Mouse (Mus musculus) lung, embryonic 15.5 days (tissue): ENCODE measurements at regions not wholly inside any gene's neighbourhood (a gene's known extent, or its start where the extent isn't known, plus 50 kb on each side); places are given as distances from the start of the nearest gene placed in this dataset.

ENCODE experiments used
- ATAC-seq: fragments of 200-750 bp; cut with Nextera tagmentation; 2 replicates; pipeline ENCODE4 v1.8.0; 2017; ENCODE audit warnings: moderate number of reproducible peaks, borderline replicate concordance; ENCODE audit not compliant: low FRiP score, low TSS enrichment; ENCODE audit errors: extremely low read depth
- H3K27ac ChIP-seq: fragments of 300-500 bp; sonication (generic); 2 replicates; pipeline ENCODE4 v1.5.1; 2015; ENCODE audit warnings: moderate library complexity, mild to moderate bottlenecking, inconsistent platforms
- H3K27me3 ChIP-seq: fragments of 300-500 bp; sonication (generic); 2 replicates; pipeline ENCODE4 v1.6.1; 2015; ENCODE audit warnings: inconsistent platforms
- H3K36me3 ChIP-seq: fragments of 300-500 bp; sonication (generic); 2 replicates; pipeline ENCODE4 v1.6.1; 2015; ENCODE audit warnings: inconsistent platforms
- H3K4me1 ChIP-seq: fragments of 300-500 bp; sonication (generic); 2 replicates; pipeline ENCODE4 v1.6.1; 2015; ENCODE audit warnings: inconsistent platforms
- H3K4me2 ChIP-seq: fragments of 300-500 bp; sonication (generic); 2 replicates; pipeline ENCODE4 v1.6.1; 2015; ENCODE audit warnings: inconsistent platforms, mild to moderate bottlenecking, moderate library complexity
- H3K4me3 ChIP-seq: fragments of 300-500 bp; sonication (generic); 2 replicates; pipeline ENCODE4 v1.5.1; 2015; ENCODE audit warnings: mild to moderate bottlenecking, inconsistent platforms
- H3K9ac ChIP-seq: fragments of 300-500 bp; sonication (generic); 2 replicates; pipeline ENCODE4 v1.6.1; 2015; ENCODE audit warnings: inconsistent platforms
- H3K9me3 ChIP-seq: fragments of 300-500 bp; sonication (generic); 2 replicates; pipeline ENCODE4 v1.6.1; 2016; ENCODE audit warnings: inconsistent platforms
- WGBS: fragments of 180-500 bp; shearing (Covaris S2); methylation state at CpG from one replicate; pipeline ENCODE4 v1.1.7; 2015; 5-methylcytosine and 5-hydroxymethylcytosine counted together

DNA sequence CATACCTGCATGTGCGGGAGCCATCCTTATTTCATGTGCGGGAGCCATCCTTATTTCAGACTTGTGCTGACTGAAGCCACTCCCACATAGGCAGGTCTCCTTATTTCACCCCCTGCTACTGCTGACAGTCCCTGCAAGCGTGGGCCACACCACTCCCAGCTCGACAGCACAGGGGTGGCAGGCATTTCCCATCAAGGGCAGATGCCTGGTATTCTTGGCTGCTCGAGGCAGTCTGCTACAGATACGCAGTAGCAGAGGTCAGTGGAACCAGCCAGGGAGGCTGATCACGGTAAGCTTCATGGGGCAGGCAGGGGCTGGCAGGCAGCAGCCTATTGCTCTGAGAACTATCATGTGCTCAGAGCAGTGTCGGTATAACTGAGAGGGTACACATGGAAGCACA lies 215.6 kb downstream of the Mroh4 start:
- no peaks in the 10 kb centered on the region for H3K4me1 ChIP-seq
- no peak overlapping the region for H3K27ac ChIP-seq
- H3K27me3 ChIP-seq: no peaks in the 10 kb centered on the region
- ATAC-seq: no peak
- H3K4me2 ChIP-seq: no peak overlapping the region
- no peak overlapping the region for H3K9ac ChIP-seq
- H3K36me3 ChIP-seq: no peaks in the 10 kb centered on the region
- H3K9me3 ChIP-seq: no peaks in the 10 kb centered on the region
- no peak overlapping the region for H3K4me3 ChIP-seq
- 67% methylated on average over 8 of the region's 8 CpGs for WGBS

DNA sequence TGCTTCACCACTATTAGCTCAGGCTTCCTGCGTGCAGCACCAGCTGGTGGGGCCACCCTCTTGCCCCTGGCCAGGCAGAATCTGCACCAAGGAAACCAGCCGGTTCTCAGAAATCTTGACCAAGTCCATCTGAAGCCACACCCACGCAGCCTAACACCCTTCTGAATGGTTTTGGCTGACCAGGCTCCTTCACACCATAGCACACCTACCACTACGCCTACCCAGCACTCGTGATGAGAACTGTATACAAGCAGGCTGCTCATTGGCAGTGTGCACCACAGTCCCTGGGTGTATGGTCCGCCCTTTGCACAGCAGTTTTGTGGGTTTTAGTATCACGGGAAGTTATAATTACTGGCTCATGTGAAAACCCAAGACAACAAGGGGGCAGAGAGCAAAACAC lies 217.5 kb downstream of the Mroh4 start:
- Histone ChIP-seq H3K4me2 (no peak overlapping the region), H3K4me3 (no peak overlapping the region)
- WGBS: 76% methylated on average over 7 of the region's 7 CpGs

DNA sequence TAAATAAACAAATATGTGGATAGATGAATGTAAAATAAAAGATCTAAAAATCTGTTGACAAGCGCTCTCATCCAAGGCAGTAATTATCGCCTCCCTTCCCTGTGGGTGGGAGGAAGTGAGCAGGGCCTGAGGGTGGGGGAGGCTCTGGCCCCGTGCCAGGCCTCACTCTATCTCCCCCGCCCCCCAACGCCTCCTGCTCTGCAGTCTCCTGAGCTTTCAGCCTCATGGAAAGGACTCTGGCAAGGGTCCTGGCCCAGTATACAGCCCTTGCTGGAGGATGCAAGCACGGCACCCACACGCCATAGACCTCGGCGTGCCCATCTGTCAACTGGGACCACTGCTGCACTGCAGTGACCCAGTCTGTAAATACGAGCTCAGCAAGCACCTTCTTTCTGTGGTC lies 222.9 kb downstream of the Mroh4 start:
- H3K36me3 ChIP-seq: no peaks in the 10 kb centered on the region
- H3K27ac ChIP-seq: no peak overlapping the region
- no peaks in the 10 kb centered on the region for H3K27me3 ChIP-seq
- peaks cover 9% of the 10 kb centered on the region; the same call in 1 of the 2 replicates for H3K4me1 ChIP-seq
- H3K9ac ChIP-seq: no peak overlapping the region
- no peak overlapping the region for H3K4me2 ChIP-seq
- ATAC-seq: no peak
- no peak overlapping the region for H3K4me3 ChIP-seq
- H3K9me3 ChIP-seq: no peaks in the 10 kb centered on the region
- 44% methylated on average over 10 of the region's 10 CpGs for WGBS

More for the DNA sequence above, 217.5 kb downstream of the Mroh4 start:
- no peaks in the 10 kb centered on the region for H3K36me3 ChIP-seq
- H3K4me1 ChIP-seq: 0 out of 2 replicates have a peak, but pooled peaks cover 2% of the 10 kb centered on the region
- no peak overlapping the region for H3K9ac ChIP-seq
- no peak overlapping the region for H3K27ac ChIP-seq
- H3K9me3 ChIP-seq: no peaks in the 10 kb centered on the region
- no peak for ATAC-seq
- no peaks in the 10 kb centered on the region for H3K27me3 ChIP-seq

DNA sequence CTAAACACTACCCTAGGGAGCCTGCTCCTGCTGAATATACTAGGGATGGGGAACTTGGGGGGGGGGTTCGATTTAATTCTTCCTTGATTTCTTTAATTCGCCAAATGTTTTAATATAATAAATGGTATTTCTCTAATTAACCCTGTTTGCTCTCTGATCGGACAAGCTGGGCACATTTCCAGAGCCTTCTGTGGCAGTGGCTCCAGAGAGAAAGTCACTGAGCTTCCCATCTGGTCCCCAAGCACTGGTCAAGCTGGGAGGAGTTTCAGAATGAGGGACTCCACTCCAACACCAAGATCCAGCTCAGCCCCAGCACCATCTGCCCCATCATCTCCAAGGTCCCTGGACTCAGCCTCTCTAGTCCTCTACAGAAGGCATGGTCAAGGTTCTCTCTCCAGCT lies 223.9 kb downstream of the Mroh4 start:
- ATAC-seq: no peak
- no peaks in the 10 kb centered on the region for H3K27me3 ChIP-seq
- no peaks in the 10 kb centered on the region for H3K9me3 ChIP-seq
- 81% methylated on average over 3 of the region's 3 CpGs for WGBS
- H3K4me2 ChIP-seq: no peak overlapping the region
- H3K36me3 ChIP-seq: no peaks in the 10 kb centered on the region
- H3K27ac ChIP-seq: no peak overlapping the region
- H3K4me1 ChIP-seq: peaks cover 9% of the 10 kb centered on the region; the same call in 1 of the 2 replicates
- no peak overlapping the region for H3K4me3 ChIP-seq
- no peak overlapping the region for H3K9ac ChIP-seq

DNA sequence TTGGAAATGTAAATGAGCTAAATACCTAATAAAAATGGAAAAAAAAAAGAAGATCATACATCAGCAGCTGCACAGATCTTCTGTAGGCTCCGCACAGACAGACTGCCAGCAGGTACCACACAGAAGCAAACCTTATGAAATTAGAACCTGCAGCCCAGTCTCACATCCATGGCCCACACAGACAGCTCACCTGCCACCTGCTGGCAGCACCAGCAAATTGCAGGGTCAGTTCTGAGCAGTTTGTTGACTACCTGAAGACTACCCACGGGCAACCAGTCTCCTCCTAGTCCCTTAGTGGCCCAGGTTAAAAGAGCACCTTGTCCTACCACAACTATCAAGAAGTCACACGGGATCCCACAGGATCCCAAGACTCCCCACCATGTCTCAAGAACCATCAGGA lies 225.1 kb downstream of the Mroh4 start:
- H3K9me3 ChIP-seq: no peaks in the 10 kb centered on the region
- H3K4me3 ChIP-seq: no peak overlapping the region
- peaks cover 9% of the 10 kb centered on the region; the same call in 1 of the 2 replicates for H3K4me1 ChIP-seq
- no peaks in the 10 kb centered on the region for H3K36me3 ChIP-seq
- H3K27ac ChIP-seq: no peak overlapping the region
- 68% methylated on average over 3 of the region's 3 CpGs for WGBS
- no peaks in the 10 kb centered on the region for H3K27me3 ChIP-seq
- ATAC-seq: no peak
- H3K9ac ChIP-seq: no peak overlapping the region
- no peak overlapping the region for H3K4me2 ChIP-seq

DNA sequence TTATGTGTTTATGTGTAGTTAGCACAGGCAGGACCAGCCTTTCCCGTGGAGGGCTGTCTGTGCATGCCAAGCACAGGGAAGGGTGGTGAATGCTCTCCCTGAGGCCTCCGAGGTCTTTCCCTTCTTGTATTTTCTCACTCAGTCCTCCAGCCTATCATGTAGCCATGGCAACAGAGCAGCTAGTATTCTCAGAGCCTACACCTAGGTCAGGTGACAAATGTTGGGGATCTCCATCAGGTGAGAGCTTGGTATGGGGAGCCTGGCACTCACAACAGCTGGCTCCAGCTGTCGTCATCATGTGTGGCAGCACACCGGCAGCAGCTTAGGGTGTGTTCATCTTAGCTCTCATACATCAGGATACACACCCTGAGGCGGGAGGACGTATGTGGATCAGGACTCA lies 231.3 kb downstream of the Mroh4 start:
- no peak for ATAC-seq
- no peaks in the 10 kb centered on the region for H3K9me3 ChIP-seq
- no peak overlapping the region for H3K9ac ChIP-seq
- no peak overlapping the region for H3K27ac ChIP-seq
- H3K27me3 ChIP-seq: no peaks in the 10 kb centered on the region
- H3K36me3 ChIP-seq: no peaks in the 10 kb centered on the region
- H3K4me3 ChIP-seq: no peak overlapping the region
- no peaks in the 10 kb centered on the region for H3K4me1 ChIP-seq
- no peak overlapping the region for H3K4me2 ChIP-seq
- 47% methylated on average over 6 of the region's 6 CpGs for WGBS

DNA sequence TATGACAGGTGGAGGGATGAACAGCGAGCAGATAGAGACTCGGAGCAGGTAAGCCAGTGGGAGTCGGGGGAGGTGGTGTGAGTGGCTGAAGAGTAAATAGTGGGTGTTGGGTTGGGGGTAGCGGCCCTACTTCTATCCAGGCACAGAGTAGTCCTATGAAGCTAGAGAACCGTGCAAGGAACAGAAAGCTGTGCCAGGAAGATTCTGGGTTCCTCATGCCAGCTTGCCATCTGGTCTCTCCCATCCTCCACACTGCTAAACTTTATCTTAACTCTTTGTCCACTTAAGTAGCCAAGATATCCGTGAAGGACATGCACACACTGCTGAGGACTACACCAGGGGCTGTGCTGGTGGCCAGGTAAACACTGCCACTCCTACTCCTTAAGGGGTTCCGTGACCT lies 234.9 kb downstream of the Mroh4 start:
- ATAC-seq: no peak
- no peak overlapping the region for H3K4me2 ChIP-seq
- 64% methylated on average over 7 of the region's 7 CpGs for WGBS
- no peaks in the 10 kb centered on the region for H3K27me3 ChIP-seq
- no peak overlapping the region for H3K27ac ChIP-seq
- H3K4me3 ChIP-seq: no peak overlapping the region
- no peaks in the 10 kb centered on the region for H3K9me3 ChIP-seq
- no peaks in the 10 kb centered on the region for H3K4me1 ChIP-seq
- H3K36me3 ChIP-seq: no peaks in the 10 kb centered on the region
- H3K9ac ChIP-seq: no peak overlapping the region

DNA sequence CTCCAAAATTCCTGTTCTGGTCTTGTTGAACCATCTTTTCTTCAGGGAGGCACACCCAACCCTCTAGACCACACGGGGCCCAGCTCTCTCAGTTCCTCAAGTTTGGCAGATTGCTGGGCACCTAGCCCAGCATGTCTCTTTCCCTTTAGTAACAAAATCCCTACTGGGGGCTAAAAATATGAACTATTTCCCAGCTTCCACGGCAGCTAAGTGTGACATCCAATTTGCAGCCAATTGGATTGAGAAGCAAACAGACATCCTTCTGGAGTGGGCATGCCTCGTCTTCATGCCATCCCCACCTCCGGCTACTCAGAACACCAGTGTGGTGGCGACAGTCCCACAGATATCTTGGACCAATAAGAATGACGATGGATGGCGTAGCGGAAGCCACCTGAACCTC lies 240.1 kb downstream of the Mroh4 start:
- Histone ChIP-seq H3K4me3 (no peak overlapping the region), H3K9me3 (no peaks in the 10 kb centered on the region), H3K4me1 (no peaks in the 10 kb centered on the region), H3K4me2 (no peak overlapping the region), H3K27me3 (no peaks in the 10 kb centered on the region), H3K9ac (no peak overlapping the region), H3K27ac (no peak overlapping the region), H3K36me3 (no peaks in the 10 kb centered on the region)
- WGBS: 74% methylated on average over 8 of the region's 8 CpGs
- ATAC-seq: no peak

DNA sequence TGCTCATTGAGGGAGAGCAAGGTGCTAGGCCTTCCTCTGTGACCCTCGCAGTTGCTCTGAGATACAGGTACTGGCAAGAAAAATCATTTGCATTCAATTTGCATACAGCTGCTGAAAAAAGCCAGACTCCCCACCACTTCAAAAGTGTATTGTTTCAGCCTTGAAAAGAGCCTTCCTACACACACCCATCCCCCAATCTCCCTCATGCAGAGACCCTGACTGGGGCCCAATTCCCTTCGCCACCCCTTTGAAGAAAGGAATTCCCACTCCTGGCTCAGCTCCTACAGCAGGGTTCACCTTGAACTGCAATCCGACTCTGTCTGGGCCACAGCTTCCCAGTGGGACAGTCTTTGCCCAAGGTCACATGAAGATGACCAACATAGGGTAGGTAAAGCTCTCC lies 248.6 kb downstream of the Mroh4 start:
- H3K9ac ChIP-seq: no peak overlapping the region
- no peak overlapping the region for H3K4me2 ChIP-seq
- 17% methylated on average over 3 of the region's 3 CpGs for WGBS
- no peaks in the 10 kb centered on the region for H3K4me1 ChIP-seq
- H3K36me3 ChIP-seq: no peaks in the 10 kb centered on the region
- no peaks in the 10 kb centered on the region for H3K9me3 ChIP-seq
- no peaks in the 10 kb centered on the region for H3K27me3 ChIP-seq
- H3K4me3 ChIP-seq: no peak overlapping the region
- ATAC-seq: no peak
- no peak overlapping the region for H3K27ac ChIP-seq

DNA sequence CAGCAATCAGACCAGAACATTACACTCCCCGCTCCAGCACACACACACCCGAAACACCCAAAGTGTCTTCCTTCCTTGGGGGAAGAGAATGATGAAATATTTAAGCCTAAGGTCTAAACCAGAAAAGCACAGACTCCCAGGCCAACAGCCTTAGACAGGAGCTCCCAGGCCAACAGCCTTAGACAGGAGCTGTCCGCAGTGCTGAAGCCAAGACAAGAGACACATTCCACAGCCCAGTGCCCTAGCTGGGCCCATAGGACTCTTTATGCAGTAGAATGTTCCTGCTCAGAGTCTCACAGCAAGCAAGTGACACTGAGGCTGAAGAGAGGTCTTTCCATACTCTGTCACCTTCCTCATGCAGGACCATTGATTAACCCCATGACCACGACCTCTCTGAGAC lies 253.6 kb downstream of the Mroh4 start:
- H3K4me2 ChIP-seq: no peak overlapping the region
- H3K27me3 ChIP-seq: no peaks in the 10 kb centered on the region
- no peak for ATAC-seq
- no peaks in the 10 kb centered on the region for H3K9me3 ChIP-seq
- no peaks in the 10 kb centered on the region for H3K36me3 ChIP-seq
- no peaks in the 10 kb centered on the region for H3K4me1 ChIP-seq
- H3K27ac ChIP-seq: no peak overlapping the region
- WGBS: 50% methylated on average over 4 of the region's 4 CpGs
- no peak overlapping the region for H3K4me3 ChIP-seq
- no peak overlapping the region for H3K9ac ChIP-seq

DNA sequence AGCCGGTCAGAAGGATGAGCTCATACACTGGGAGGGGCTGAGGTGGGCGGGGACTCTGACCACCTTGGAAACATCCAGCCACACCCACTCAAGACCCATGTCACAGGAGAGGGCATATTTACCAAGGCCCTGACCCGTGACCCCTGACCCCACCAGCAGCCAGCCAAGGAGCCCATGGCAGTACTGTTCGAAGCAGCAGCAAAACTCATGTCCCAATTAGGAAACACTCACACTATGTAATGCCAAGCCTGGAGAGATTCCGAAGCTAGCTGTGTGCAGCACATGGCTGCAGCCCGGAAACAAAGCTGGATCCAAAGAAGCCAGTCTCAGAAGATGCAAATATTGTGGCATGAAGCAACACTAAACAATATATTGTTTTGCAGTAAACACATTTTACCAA lies 256.8 kb downstream of the Mroh4 start:
- WGBS: 69% methylated on average over 6 of the region's 6 CpGs
- Histone ChIP-seq H3K4me2 (no peak overlapping the region), H3K4me3 (no peak overlapping the region), H3K36me3 (no peaks in the 10 kb centered on the region), H3K27me3 (no peaks in the 10 kb centered on the region), H3K4me1 (no peaks in the 10 kb centered on the region), H3K27ac (no peak overlapping the region), H3K9ac (no peak overlapping the region), H3K9me3 (no peaks in the 10 kb centered on the region)
- no peak for ATAC-seq

DNA sequence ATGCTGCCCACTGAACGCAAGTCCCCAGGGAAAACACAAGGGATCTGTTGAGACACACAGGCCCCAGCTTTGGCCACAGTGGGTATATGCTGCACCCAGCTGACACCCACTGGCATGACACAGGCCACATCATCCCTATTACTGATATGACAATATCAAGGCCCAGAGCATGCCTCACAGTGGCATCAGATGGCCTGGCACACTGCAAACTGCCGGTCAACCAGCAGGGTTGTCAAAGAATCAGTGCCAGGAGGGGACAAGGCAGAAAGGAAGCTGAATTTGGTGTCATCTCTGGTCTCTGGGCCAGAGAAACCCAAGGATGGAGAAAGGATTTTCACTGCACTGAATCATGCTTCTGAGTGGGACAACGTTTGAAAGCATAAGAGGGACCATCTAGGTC lies 266.7 kb downstream of the Mroh4 start:
- no peaks in the 10 kb centered on the region for H3K36me3 ChIP-seq
- no peak overlapping the region for H3K4me3 ChIP-seq
- no peaks in the 10 kb centered on the region for H3K9me3 ChIP-seq
- 70% methylated on average over 3 of the region's 3 CpGs for WGBS
- no peaks in the 10 kb centered on the region for H3K4me1 ChIP-seq
- H3K27ac ChIP-seq: no peak overlapping the region
- ATAC-seq: no peak
- no peak overlapping the region for H3K4me2 ChIP-seq
- H3K9ac ChIP-seq: no peak overlapping the region
- no peaks in the 10 kb centered on the region for H3K27me3 ChIP-seq

DNA sequence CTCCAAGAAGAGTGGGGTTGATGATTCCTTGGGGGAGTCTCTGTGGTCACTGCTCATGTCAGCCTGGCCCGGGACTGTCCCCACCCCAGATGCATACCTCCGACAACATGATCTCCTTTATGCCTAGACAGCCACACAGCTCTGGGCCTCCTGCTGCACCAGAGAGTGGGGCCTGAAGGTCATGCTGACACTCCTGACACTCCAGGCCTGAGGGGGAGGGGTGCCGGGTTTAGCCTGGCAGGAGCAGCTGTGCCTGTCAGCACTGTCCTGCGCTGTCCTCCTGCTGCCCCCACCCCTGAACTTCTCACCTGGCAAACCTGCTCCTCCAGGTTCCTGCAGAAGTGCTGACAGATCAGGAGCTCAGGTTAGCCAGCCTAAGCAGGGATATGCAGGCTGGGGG lies 288.2 kb downstream of the Mroh4 start:
- H3K27me3 ChIP-seq: no peaks in the 10 kb centered on the region
- ATAC-seq: no peak
- 9% methylated on average over 4 of the region's 4 CpGs for WGBS
- no peak overlapping the region for H3K27ac ChIP-seq
- H3K4me1 ChIP-seq: no peaks in the 10 kb centered on the region
- H3K9ac ChIP-seq: no peak overlapping the region
- H3K4me3 ChIP-seq: no peak overlapping the region
- no peaks in the 10 kb centered on the region for H3K36me3 ChIP-seq
- H3K4me2 ChIP-seq: no peak overlapping the region
- no peaks in the 10 kb centered on the region for H3K9me3 ChIP-seq
